Mouse (Mus musculus) ovary, adult 18-20 months (tissue): ENCODE data around the gene Vmn1r165.
"Not testable (repeated sequence)": the region's sequence is repeated elsewhere in the genome, so short reads cannot be mapped to it uniquely, and the experiment has no call there.

Experiments
- DNase-seq: peaks from one replicate; pipeline ENCODE4 v3.0.0; 2022; ENCODE audit warnings: low spot score, mixed read lengths

Vmn1r165 gene

DNA sequence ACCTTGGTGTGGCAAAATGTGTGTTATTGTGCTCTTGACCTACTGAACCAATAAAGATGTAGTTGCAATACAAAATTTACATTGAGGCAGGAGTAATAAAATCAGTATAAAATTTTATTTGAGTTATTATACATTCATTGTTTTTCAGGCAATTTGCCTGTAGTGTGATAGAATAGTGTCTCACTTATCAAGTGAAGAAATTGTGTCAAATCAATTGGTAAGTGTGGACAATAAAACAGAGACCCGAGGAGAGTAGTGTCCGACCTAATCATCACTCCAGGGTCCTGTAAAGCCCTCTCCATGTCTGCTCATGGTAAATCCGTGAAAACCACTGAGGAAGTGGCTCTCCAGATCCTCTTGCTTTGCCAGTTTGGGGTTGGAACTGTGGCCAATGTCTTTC is at the start of gene Vmn1r165:
TSS of gene Vmn1r165 (plus strand) at position 301 of the 400 bp plus-strand sequence.
- not testable (repeated sequence) for DNase-seq

DNA sequence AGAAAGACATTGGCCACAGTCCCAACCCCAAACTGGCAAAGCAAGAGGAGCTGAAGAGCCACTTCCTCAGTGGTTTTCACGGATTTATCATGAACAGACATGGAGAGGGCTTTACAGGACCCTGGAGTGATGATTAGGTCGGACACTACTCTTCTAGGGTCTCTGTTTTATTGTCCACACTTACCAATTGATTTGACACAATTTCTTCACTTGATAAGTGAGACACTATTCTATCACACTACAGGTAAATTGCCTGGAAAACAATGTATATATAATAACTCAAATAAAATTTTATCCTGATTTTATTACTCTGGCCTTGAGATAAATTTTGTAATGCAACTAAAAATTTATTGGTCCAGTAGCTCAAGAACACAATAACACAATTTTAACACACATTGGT is 34.5 kb downstream of the Vmn1r165 start, which contains the start of gene Vmn1r166:
TSS of gene Vmn1r166 (minus strand) at position 101 of the 400 bp plus-strand sequence.
- DNase-seq = not testable (repeated sequence)
